Mouse (Mus musculus): ENCODE results near the gene Phf19.

DNA sequence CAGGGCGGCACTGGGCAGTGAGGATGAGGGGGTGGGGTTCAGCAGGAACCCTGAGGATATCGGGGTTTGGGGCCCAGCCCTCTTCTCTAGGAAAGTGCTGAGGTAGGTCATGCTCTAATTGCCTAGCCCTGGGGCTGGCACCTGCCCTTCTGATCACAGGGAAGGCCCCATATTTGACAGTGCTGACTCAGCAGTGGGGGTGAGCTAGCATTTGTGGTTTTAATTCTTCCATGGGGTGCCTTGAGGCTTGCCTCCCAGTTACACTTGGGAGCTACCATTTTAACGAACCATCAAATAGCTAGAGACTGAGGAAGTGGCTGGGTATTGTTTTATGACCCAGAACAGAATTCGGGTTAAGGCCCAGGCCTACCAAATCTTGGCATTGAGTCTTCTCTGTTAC is 31.8 kb upstream of the Phf19 start:
- no peak for TF ChIP-seq CTCF (conservative IDR thresholded peaks at IDR 0.05; ENCODE audit: insufficient read depth, insufficient read length, low read depth, low read length)
- no peak for TF ChIP-seq POLR2A (IDR thresholded peaks at IDR 0.05; ENCODE audit: low read depth, low read length)

All from kidney, adult 2 months (tissue).